Mouse (Mus musculus) left cerebral cortex, postnatal 25 days (tissue): ENCODE results near the gene Hnrnpm. TPM values are rescaled to one million over a fixed set of nuclear protein-coding genes. Genes with fewer than 3 reads are reported as not detected.
"Not testable (repeated sequence)": the region's sequence is repeated elsewhere in the genome, so short reads cannot be mapped to it uniquely, and the experiment has no call there.

Experiments used
- DNase-seq, 2 experiments: peaks; one replicate each; pipeline ENCODE4 v3.0.0; 2022; ENCODE audit warnings: low spot score in 2 of 2, mixed read lengths in 1 of 2
- intact Hi-C: fragments of 180-260 bp; cut with DNase I; formaldehyde crosslinking; loops from one replicate; pipeline ENCODE4 v1.15.1; 2025
- total RNA-seq, 2 experiments: library from RNA; stranded (reverse); gene quantifications; 2 replicates each; pipeline ENCODE4 v1.2.3; 2021

Gene Hnrnpm
- 100 to 1,000 TPM; 120 to 129 TPM for total RNA-seq

GRCm38 (mm10) chr17:33686760-33687159 lies at the start of gene Hnrnpm:
Hnrnpm (minus strand) TSS chr17:33686860.
- intact Hi-C loops: no loop called here
- DNase-seq: no peak

- intact Hi-C loops, DNase-seq: not testable (repeated sequence)
Measured at GRCm38 (mm10) chr17:33733526-33733925, 46.9 kb upstream of the Hnrnpm start.

GRCm38 (mm10) chr17:33732556-33733083 lies 46.0 kb upstream of the Hnrnpm start:
- DNase-seq, intact Hi-C loops: not testable (repeated sequence)

GRCm38 (mm10) chr17:33729215-33729614 lies 42.6 kb upstream of the Hnrnpm start:
- DNase-seq: peak in 1 of 2 experiments; percentile 13
- intact Hi-C loops: loop anchor here (5.0 kb wide), 1 partner anchor 73 kb away; no protein-coding TSS in a partner anchor

GRCm38 (mm10) chr17:33728396-33728795 lies 41.7 kb upstream of the Hnrnpm start:
- no peak for DNase-seq
- intact Hi-C loops: loop anchor here (5.0 kb wide), 1 partner anchor 74 kb away; no protein-coding TSS in a partner anchor

- DNase-seq: peak in 1 of 2 experiments; percentile 72
- intact Hi-C loops: no loop called here
Measured at GRCm38 (mm10) chr17:33719736-33720378, 33.2 kb upstream of the Hnrnpm start.

- intact Hi-C loops: no loop called here
- no peak for DNase-seq
Measured at GRCm38 (mm10) chr17:33718944-33719725, 32.5 kb upstream of the Hnrnpm start.

GRCm38 (mm10) chr17:33718384-33718881 lies 31.8 kb upstream of the Hnrnpm start, which contains the start of gene March2:
March2 (minus strand) TSS chr17:33718670.
- peak; percentile 95 to 98 for DNase-seq
- intact Hi-C loops: no loop called here

- DNase-seq: no peak
- intact Hi-C loops: no loop called here
Measured at GRCm38 (mm10) chr17:33717982-33718381, 31.3 kb upstream of the Hnrnpm start.

GRCm38 (mm10) chr17:33717246-33717645 lies 30.6 kb upstream of the Hnrnpm start:
- no peak for DNase-seq
- intact Hi-C loops: no loop called here

- no peak for DNase-seq
- intact Hi-C loops: no loop called here
Measured at GRCm38 (mm10) chr17:33714779-33715178, 28.1 kb upstream of the Hnrnpm start.

- intact Hi-C loops: no loop called here
- no peak for DNase-seq
Measured at GRCm38 (mm10) chr17:33713271-33713670, 26.6 kb upstream of the Hnrnpm start.

GRCm38 (mm10) chr17:33709834-33710233 lies 23.2 kb upstream of the Hnrnpm start:
- intact Hi-C loops: no loop called here
- no peak for DNase-seq

- intact Hi-C loops: no loop called here
- DNase-seq: no peak
Measured at GRCm38 (mm10) chr17:33703091-33703490, 16.4 kb upstream of the Hnrnpm start.

- no peak for DNase-seq
- intact Hi-C loops: no loop called here
Measured at GRCm38 (mm10) chr17:33702178-33702577, 15.5 kb upstream of the Hnrnpm start.

- intact Hi-C loops: no loop called here
- no peak for DNase-seq
Measured at GRCm38 (mm10) chr17:33695471-33695870, 8.8 kb upstream of the Hnrnpm start.

GRCm38 (mm10) chr17:33685249-33685653 lies 1.4 kb downstream of the Hnrnpm start:
- peak; percentile 97 to 98 for DNase-seq
- intact Hi-C loops: no loop called here

GRCm38 (mm10) chr17:33684671-33685231 lies 1.9 kb downstream of the Hnrnpm start:
- DNase-seq: peak; percentile 79 to 82
- intact Hi-C loops: no loop called here

GRCm38 (mm10) chr17:33681767-33682166 lies 4.9 kb downstream of the Hnrnpm start:
- no peak for DNase-seq
- intact Hi-C loops: no loop called here

- no peak for DNase-seq
- intact Hi-C loops: no loop called here
Measured at GRCm38 (mm10) chr17:33678771-33679170, 7.9 kb downstream of the Hnrnpm start.
